Mouse (Mus musculus) heart, adult 2 months (tissue): ENCODE results near the gene Cd99l2. TPM values are rescaled to one million over a fixed set of nuclear protein-coding genes. Genes with fewer than 3 reads are reported as not detected.

Source experiments
- DNase-seq, 2 experiments: peaks; one replicate each; pipeline ENCODE4 v3.0.0; 2021
- H3K27ac ChIP-seq: fragments of 200-600 bp; 2 replicates; pipeline ENCODE4 v1.8.1; 2022
- H3K27me3 ChIP-seq: fragments of 200-500 bp; 2 replicates; pipeline ENCODE4 v1.6.1; 2012; ENCODE audit warnings: mild to moderate bottlenecking, low read length, inconsistent platforms, mixed read lengths; ENCODE audit not compliant: control insufficient read depth, insufficient read depth
- H3K36me3 ChIP-seq: fragments of 200-500 bp; 2 replicates; pipeline ENCODE4 v1.6.1; 2012; ENCODE audit warnings: low read length, inconsistent platforms; ENCODE audit not compliant: control insufficient read depth, insufficient read depth
- H3K4me1 ChIP-seq: fragments of 200-500 bp; 2 replicates; pipeline ENCODE4 v1.6.1; 2011; ENCODE audit warnings: low read length; ENCODE audit not compliant: control insufficient read depth, insufficient read depth
- H3K4me3 ChIP-seq: fragments of 200-600 bp; 2 replicates; pipeline ENCODE4 v1.8.1; 2022
- H3K79me2 ChIP-seq: fragments of 200-500 bp; replicated peaks from 2 replicates; pipeline ENCODE4 v1.6.1; 2012; ENCODE audit warnings: mild to moderate bottlenecking, inconsistent platforms, low read length, moderate library complexity, mixed read lengths; ENCODE audit not compliant: control insufficient read depth, insufficient read depth
- H3K9ac ChIP-seq: fragments of 200-500 bp; 2 replicates; pipeline ENCODE4 v1.6.1; 2012; ENCODE audit warnings: low read depth, mild to moderate bottlenecking, control low read depth, inconsistent platforms, low read length, mixed read lengths
- CTCF ChIP-seq: fragments of 200-600 bp; IDR thresholded peaks from 2 replicates; pipeline ENCODE4 v1.8.1; 2022; ENCODE audit warnings: antibody characterized with exemption, mild to moderate bottlenecking, moderate library complexity
- EP300 ChIP-seq: fragments of 200-500 bp; IDR thresholded peaks from 2 replicates; pipeline ENCODE4 v1.6.1; 2011; ENCODE audit warnings: low read depth, low read length, control low read depth; ENCODE audit not compliant: insufficient read depth
- POLR2A ChIP-seq: fragments of 200-500 bp; IDR thresholded peaks from 2 replicates; pipeline ENCODE4 v1.6.1; 2011; ENCODE audit warnings: mild to moderate bottlenecking, low read depth, low read length, control low read depth; ENCODE audit not compliant: insufficient read depth
- WGBS: fragments of 180-500 bp; shearing (Covaris S2); methylation state at CpG from one replicate; pipeline ENCODE4 v1.1.7; 2018; 5-methylcytosine and 5-hydroxymethylcytosine counted together
- intact Hi-C: fragments of 180-260 bp; cut with DNase I; formaldehyde crosslinking; loops from one replicate; pipeline ENCODE4 v1.15.1; 2025
- polyA plus RNA-seq: library from polyadenylated mRNA; depleted of rRNA; stranded (reverse); fragments of >200 nt; gene quantifications from 2 replicates; pipeline ENCODE4 v1.2.3, GENCODE M21; 2012
- total RNA-seq, 2 experiments: library from RNA; stranded (reverse); gene quantifications; 2 replicates each; pipeline ENCODE4 v1.2.3; 2021

Cd99l2 gene
- total and polyA plus RNA-seq, 3 experiments, result 35.9 to 70.4 (median 58.3) TPM

DNA sequence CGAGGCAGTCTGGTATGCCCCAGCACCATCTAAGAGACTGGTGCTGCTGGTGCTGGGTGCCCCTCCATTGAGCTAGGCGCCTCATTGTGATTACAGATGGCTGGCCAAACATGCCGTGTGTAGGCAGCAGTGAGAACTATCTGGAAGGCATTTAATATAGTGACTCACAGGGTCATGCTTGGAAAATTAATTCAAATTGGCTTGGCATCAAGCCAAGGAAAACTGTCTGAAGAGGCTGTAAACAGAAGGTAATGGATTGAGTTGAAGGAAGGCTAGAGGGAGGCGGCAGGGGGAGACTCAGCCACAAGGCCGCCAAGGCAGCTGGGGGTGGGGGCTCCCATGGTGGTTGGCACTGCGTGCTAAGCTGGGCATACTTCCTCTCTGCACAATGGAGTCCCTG, 36.0 kb upstream of the Cd99l2 start:
- Histone ChIP-seq H3K36me3 (no peaks in the 10 kb centered on the region), H3K27ac (no peak overlapping the region), H3K4me3 (no peak overlapping the region), H3K9ac (no peak overlapping the region), H3K27me3 (no peaks in the 10 kb centered on the region), H3K4me1 (no peaks in the 10 kb centered on the region), H3K79me2 (no peaks in the 10 kb centered on the region)
- no peak for TF ChIP-seq EP300
- no peak for TF ChIP-seq CTCF
- TF ChIP-seq POLR2A, result no peak
- WGBS, result 51% methylated on average over 6 of the region's 6 CpGs
- intact Hi-C loops, result no loop called here
- no peak for DNase-seq

DNA sequence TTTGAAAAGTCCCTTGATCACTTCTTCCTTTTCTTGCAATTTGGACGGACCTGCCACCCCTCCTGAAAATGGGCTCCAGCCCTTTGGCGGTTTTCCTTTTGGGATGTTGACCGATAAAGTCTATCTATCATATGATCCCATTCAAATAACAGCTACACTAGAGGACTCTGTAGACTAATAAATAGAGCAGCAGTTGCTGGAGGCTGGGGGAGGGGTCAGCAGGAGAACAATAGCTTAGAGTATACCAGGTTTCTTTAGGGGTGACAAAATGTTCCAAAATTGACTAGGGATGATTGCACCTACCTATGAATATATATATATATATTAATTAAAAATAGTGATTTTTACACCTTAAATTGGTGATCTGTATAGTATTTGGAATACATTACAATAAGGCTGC, 35.5 kb upstream of the Cd99l2 start:
- Histone ChIP-seq H3K79me2 (no peaks in the 10 kb centered on the region), H3K4me1 (no peaks in the 10 kb centered on the region), H3K27me3 (no peaks in the 10 kb centered on the region), H3K9ac (no peak overlapping the region), H3K4me3 (no peak overlapping the region), H3K27ac (no peak overlapping the region), H3K36me3 (no peaks in the 10 kb centered on the region)
- intact Hi-C loops, result no loop called here
- DNase-seq, result no peak
- TF ChIP-seq POLR2A, result no peak
- TF ChIP-seq EP300, result no peak
- TF ChIP-seq CTCF, result no peak
- 75% methylated on average over 3 of the region's 3 CpGs for WGBS

DNA sequence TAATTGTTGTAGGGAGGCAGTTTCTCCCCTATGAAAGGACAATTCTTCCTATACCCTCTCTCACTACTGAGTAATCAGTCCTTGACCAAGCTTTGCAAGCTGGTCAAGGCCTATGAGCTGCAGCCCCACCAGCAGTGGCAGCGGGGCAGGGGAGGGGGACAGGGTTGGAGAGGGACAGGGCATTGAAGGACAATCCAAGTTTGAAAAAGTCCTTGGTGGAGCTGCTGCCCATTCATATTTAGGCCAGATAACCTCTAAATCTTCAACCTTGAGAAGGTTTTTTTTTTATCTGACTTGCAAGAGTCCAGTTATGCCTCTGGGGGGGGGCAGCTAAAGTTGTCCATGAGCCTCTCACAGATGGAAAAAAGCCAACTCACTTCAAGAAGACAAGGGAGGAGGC, 34.8 kb upstream of the Cd99l2 start:
- H3K9ac ChIP-seq, result no peak overlapping the region
- no peaks in the 10 kb centered on the region for H3K36me3 ChIP-seq
- H3K27ac ChIP-seq, result no peak overlapping the region
- no peak overlapping the region for H3K4me3 ChIP-seq
- H3K79me2 ChIP-seq, result no peaks in the 10 kb centered on the region
- DNase-seq, result no peak
- no peaks in the 10 kb centered on the region for H3K4me1 ChIP-seq
- TF ChIP-seq POLR2A (no peak), EP300 (no peak), CTCF (no peak)
- H3K27me3 ChIP-seq, result no peaks in the 10 kb centered on the region
- intact Hi-C loops, result no loop called here
- 72% methylated on average over 1 of the region's 1 CpGs for WGBS

DNA sequence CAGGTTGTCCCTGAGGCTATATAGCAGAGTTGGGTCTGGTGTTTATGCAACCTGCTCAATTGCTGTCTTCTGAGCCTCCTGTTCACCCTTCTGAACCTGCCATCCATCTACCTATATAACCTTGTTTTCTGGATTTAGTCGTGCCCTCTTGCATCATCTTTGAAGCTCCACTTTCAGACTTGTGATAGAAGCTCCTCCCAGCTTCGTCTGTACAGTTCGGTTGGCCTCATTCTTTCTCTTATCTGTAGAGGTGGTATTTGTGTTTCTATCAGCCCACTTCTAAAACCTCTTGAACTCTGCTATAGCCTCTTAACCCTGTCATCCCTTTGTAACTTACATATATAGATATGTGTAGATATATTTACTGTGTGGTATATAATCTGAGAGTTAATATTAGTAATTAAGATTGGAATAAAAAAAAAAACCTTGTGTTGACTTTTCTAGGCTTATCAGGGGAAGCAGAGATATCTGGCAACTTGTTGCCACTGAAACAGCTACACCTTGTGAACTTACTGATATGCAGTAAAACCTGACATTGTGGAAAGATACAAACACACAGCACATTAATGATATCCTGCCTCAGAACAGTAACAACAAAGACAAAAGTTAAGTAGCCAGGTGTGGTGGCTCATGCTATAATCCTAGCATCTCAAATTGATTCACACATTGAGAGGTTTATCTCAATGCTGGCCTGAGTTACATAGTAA, 33.1 kb upstream of the Cd99l2 start:
- Histone ChIP-seq H3K79me2 (no peaks in the 10 kb centered on the region), H3K4me1 (no peaks in the 10 kb centered on the region), H3K36me3 (no peaks in the 10 kb centered on the region), H3K27ac (no peak overlapping the region), H3K27me3 (no peaks in the 10 kb centered on the region), H3K4me3 (no peak overlapping the region), H3K9ac (no peak overlapping the region)
- no peak for TF ChIP-seq EP300
- TF ChIP-seq POLR2A, result no peak
- TF ChIP-seq CTCF, result no peak
- WGBS, result 17% methylated on average over 3 of the region's 3 CpGs
- intact Hi-C loops, result no loop called here
- DNase-seq, result no peak

DNA sequence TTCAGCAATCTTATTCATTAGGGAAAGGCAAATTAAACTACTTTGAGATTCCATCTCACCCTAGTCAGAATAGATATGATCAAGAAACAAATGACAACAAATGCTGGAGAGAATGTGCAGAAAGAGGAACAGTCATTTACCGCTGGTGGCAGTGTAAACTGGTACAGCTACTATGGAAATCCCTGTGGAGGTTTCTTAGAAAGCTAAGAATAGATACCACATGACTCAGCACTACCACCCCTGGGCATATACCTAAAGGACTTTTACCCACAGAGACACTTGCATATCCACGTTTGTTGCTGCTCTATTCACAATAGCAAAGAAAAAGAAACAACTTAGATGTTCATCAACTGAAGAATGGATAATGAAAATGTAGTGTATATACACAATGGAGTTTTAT, 31.7 kb upstream of the Cd99l2 start:
- Histone ChIP-seq H3K9ac (no peak overlapping the region), H3K4me3 (no peak overlapping the region), H3K36me3 (no peaks in the 10 kb centered on the region), H3K79me2 (no peaks in the 10 kb centered on the region), H3K27ac (no peak overlapping the region), H3K27me3 (no peaks in the 10 kb centered on the region), H3K4me1 (no peaks in the 10 kb centered on the region)
- intact Hi-C loops, result no loop called here
- no peak for DNase-seq
- 44% methylated on average over 2 of the region's 2 CpGs for WGBS
- no peak for TF ChIP-seq EP300
- TF ChIP-seq CTCF, result no peak

DNA sequence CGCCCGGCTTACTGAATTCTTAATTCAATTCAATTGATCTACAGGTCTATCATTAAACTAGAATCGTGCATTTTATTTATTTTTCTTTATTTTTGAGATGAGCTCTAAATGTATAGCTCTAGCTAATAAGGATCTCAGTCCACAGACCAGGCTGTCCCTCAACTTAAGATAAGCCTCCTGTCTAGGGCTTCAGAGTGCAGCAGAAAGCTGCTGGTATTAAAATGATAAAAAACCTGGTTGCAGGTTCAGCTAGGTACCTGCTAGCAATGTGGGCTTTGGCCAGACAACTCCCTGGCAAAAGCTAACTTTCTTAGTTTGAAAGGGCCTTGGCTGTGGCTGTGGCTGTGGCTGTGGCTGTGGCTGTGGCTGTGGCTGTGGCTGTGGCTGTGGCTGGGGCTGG, 30.2 kb upstream of the Cd99l2 start:
- 92% methylated on average over 3 of the region's 3 CpGs for WGBS
- no peak overlapping the region for H3K4me3 ChIP-seq

More for the DNA sequence above, 30.2 kb upstream of the Cd99l2 start:
- no peak overlapping the region for H3K9ac ChIP-seq
- H3K27ac ChIP-seq, result no peak overlapping the region
- TF ChIP-seq POLR2A, result no peak
- no peak for TF ChIP-seq EP300
- TF ChIP-seq CTCF, result no peak
- H3K27me3 ChIP-seq, result no peaks in the 10 kb centered on the region
- no peaks in the 10 kb centered on the region for H3K79me2 ChIP-seq
- H3K4me1 ChIP-seq, result no peaks in the 10 kb centered on the region
- no peaks in the 10 kb centered on the region for H3K36me3 ChIP-seq
- intact Hi-C loops, result no loop called here
- no peak for DNase-seq
